Mouse (Mus musculus): ENCODE measurements around the gene Itpk1. TPM values are rescaled to one million over a fixed set of nuclear protein-coding genes. Genes with fewer than 3 reads are reported as not detected.

The Itpk1 gene
- 3.5 and 4.8 TPM in 2 replicates for polyA plus RNA-seq (2016; fragmentation: Nextera tagmentation; extraction: Ambion mirVana)

DNA sequence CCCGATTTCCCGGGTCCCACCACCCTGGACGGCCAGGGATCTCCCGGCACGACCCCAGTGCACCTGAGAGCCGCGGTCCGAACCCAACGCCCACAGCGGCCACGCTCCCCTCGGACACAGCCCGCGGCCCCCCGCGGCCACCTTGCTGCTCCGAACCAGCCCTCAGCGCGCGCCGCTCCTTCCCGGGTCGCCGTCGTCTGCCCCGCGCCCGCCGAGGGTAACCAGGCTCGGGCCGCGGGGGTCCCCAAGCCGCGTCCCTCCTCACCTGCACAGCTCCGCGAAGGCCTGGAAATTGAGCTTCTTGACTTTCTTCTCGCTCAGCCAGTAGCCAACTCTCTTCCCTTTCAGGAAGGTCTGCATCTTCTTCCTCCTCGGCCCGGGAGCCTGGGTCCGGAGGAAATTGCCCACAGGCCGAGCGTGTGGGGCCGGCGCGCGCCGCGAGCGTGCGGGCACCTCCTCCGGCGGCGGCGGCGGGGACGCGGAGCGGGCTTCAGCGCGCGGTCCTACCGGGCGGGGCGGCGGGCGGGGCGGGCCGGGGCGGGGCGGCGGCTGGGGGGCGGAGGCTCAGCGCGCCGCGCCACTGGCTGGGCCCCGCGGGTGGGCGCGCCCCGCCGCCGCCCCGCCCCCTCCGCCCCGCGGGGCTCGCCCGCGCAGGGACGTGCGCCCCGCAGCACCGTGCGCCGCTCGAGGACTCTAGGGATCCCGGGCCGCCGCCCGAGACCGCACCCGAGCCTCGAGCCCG lies at the start of gene Itpk1:
Gene Itpk1, minus strand, starts transcription at position 474 of the 742 bp plus-strand sequence.
- WGBS = 5% methylated on average over 105 of the region's 105 CpGs
- DNase-seq (ENCODE audit: low spot score) = no peak
- Histone ChIP-seq H3K36me3 (no peaks in the 10 kb centered on the region), H3K4me3 (peak within 1 kb of the TSS; percentile 82), H3K9me3 (no peaks in the 10 kb centered on the region), H3K4me1 (peaks cover 39% of the 10 kb centered on the region), H3K27ac (peak within 1 kb of the TSS; percentile 94), H3K27me3 (ENCODE audit: insufficient read depth, poor library complexity, severe bottlenecking) (peaks cover 17% of the 10 kb centered on the region; the same call in 1 of the 2 replicates)

DNA sequence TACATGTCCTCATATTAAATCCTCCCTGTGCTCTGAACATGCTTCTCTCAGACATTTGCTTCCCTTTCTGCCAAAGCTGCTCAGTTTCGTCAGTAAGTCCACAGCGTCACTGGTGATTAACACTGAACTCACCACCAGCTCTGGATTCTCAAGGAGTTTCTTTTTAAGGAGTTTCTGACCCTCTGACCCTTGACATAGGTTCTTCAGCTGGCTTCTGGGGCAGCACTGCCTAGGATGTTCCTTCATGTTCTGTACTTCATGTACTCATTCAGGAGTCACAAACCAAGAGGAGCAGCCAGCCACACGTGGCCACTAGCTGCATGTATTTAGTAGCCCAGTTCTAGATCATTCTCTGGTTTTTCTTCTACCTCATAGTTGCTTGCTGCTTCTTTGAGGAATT lies 43.5 kb upstream of the Itpk1 start:
- Histone ChIP-seq H3K4me3 (no peak overlapping the region), H3K36me3 (peaks cover 19% of the 10 kb centered on the region), H3K27me3 (ENCODE audit: insufficient read depth, poor library complexity, severe bottlenecking) (no peaks in the 10 kb centered on the region), H3K4me1 (peaks cover 10% of the 10 kb centered on the region), H3K27ac (no peak overlapping the region), H3K9me3 (no peaks in the 10 kb centered on the region)
- 83% methylated on average over 3 of the region's 3 CpGs for WGBS
- DNase-seq (ENCODE audit: low spot score) = peak; percentile 54

DNA sequence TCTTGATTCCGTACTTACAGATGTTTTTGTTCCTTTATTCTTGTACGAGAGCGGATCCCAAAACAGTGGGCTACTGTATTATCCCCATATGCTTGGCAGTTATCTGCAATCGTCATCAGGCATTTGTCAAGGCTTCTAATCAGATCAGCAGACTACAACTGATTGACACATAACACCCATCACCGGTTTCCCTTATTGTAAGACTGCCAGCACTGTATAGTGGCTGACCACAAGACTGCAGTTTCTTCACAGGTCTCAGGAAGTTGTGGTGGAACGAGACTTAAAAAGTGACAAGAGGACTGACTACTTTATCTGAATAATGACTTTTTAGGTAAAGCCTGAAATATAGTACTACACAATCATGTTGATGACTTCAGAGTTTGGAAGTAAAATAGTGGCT lies 40.1 kb upstream of the Itpk1 start:
- Histone ChIP-seq H3K27me3 (ENCODE audit: insufficient read depth, poor library complexity, severe bottlenecking) (no peaks in the 10 kb centered on the region), H3K4me3 (peak overlapping the region; percentile 93; the same call in 1 of the 2 replicates), H3K4me1 (peaks cover 20% of the 10 kb centered on the region), H3K36me3 (peaks cover 19% of the 10 kb centered on the region), H3K9me3 (no peaks in the 10 kb centered on the region), H3K27ac (no peak overlapping the region)
- whole genome bisulfite sequencing = 58% methylated on average over 6 of the region's 6 CpGs
- DNase-seq (ENCODE audit: low spot score) = peak; percentile 70

DNA sequence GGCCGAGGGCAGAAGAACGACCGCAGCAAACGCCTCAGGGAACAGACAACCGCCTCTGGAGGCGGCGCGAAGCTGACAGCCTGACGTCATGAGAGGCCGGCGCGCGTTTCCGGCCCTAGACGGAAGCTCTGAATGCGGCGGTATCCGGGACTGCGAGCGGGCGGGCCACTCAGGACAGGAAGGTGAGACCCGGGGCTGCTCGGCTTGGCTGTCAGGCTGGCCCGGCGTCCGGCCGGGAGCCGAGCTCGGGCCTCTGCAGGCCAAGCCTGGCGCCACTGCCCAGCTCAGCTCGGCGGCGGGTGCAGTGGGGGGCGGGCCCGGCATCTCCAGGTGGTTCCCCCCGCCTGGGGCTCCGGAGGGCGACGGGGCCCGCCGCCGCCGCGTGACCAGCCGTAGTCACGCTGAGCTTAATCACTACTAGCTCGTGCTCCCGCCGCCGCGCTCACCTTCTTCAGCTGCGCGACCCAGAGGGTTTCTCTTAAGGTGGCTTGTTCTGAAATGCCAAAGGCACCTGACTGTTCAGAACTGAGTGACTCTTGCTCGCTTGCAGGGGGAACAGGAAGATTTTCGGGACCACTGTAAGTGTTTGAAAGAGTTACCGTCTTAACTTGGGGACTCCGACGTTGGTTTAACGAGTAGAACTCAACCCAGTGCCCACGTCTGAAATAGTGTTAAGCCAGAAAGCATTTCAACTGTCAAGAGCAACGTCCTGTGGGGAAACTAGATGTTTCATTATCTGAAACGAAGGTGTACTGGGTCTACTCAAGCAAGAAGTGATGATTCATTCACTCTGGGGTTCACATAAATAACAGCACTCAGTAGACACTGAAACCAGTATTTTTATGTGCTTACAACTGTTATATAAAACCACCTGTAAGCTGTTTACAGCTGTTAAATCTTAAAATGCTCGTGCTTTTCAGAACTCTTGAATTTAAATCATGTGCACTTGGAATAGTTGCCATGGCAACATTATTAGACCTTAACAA lies 39.2 kb upstream of the Itpk1 start, which contains the start of the genes Moap1 and Tmem251:
Gene Moap1, minus strand, starts transcription at position 73 of the 986 bp plus-strand sequence.
Gene Tmem251, plus strand, starts transcription at position 174 of the 986 bp plus-strand sequence.
- Histone ChIP-seq H3K9me3 (no peaks in the 10 kb centered on the region), H3K4me3 (peak within 1 kb of the TSS; percentile 93), H3K27me3 (ENCODE audit: insufficient read depth, poor library complexity, severe bottlenecking) (no peaks in the 10 kb centered on the region), H3K36me3 (peaks cover 15% of the 10 kb centered on the region), H3K27ac (peak within 1 kb of the TSS; percentile 96), H3K4me1 (peaks cover 23% of the 10 kb centered on the region)
- under 1% methylated on average over 63 of the region's 63 CpGs for WGBS
- DNase-seq (ENCODE audit: low spot score) = peak; percentile 96

DNA sequence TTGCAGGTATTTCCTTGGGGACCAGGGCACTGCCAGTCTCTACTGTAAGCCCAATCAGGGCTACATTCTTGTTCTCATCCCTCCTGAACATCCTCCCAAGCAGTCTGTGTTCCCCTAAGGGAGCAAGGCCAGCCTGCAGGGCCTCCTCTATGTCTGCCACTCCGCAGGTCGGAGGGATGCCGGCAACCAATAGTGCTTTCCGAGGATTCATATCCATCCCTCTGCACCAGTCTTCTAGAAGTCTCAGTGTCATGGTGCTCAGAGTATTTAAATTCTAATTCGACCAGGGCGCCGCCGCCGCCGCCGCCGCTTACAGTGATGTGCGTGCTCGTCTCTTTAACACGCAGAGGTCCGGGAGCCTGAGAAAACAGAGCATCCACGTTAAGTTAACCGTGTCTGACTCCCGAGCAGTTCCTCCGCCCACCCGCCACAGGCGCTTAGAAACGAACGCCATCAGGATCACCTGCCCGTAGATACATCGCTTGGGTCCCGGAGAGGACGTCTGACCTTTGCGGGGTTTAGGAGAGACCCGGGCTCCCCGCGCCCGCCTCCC lies 38.4 kb upstream of the Itpk1 start:
- no peaks in the 10 kb centered on the region for H3K27me3 ChIP-seq (ENCODE audit: insufficient read depth, poor library complexity, severe bottlenecking)
- H3K4me1 ChIP-seq = peaks cover 23% of the 10 kb centered on the region
- H3K9me3 ChIP-seq = no peaks in the 10 kb centered on the region
- peaks cover 8% of the 10 kb centered on the region; the same call in 1 of the 2 replicates for H3K36me3 ChIP-seq
- DNase-seq (ENCODE audit: low spot score) = no peak
- H3K27ac ChIP-seq = peak overlapping the region; percentile 96
- under 1% methylated on average over 33 of the region's 33 CpGs for WGBS
- peak overlapping the region; percentile 93 for H3K4me3 ChIP-seq

DNA sequence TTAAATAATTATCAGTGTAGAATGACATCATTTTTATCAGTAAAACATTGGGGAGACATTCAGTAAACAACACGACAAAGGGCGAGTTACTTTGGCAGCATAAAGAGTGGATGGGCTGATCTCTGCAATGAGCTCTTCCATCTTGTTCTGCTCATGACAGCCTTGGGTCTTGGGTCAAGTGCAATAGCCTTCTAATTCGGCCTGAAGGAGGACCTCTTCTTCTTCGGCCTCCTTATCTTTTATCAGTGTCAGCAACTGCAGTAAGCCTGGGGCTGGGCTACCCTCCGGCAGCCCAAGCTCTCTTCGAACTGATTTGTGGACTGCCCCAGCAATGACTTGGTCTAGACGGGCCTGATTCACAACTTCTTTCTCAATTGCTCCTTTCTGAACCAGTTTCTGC lies 37.3 kb upstream of the Itpk1 start:
- no peak overlapping the region for H3K4me3 ChIP-seq
- no peaks in the 10 kb centered on the region for H3K36me3 ChIP-seq
- peak; percentile 70 for DNase-seq (ENCODE audit: low spot score)
- no peak overlapping the region for H3K27ac ChIP-seq
- H3K4me1 ChIP-seq = peaks cover 23% of the 10 kb centered on the region
- 60% methylated on average over 7 of the region's 7 CpGs for WGBS
- no peaks in the 10 kb centered on the region for H3K9me3 ChIP-seq
- H3K27me3 ChIP-seq (ENCODE audit: insufficient read depth, poor library complexity, severe bottlenecking) = no peaks in the 10 kb centered on the region

DNA sequence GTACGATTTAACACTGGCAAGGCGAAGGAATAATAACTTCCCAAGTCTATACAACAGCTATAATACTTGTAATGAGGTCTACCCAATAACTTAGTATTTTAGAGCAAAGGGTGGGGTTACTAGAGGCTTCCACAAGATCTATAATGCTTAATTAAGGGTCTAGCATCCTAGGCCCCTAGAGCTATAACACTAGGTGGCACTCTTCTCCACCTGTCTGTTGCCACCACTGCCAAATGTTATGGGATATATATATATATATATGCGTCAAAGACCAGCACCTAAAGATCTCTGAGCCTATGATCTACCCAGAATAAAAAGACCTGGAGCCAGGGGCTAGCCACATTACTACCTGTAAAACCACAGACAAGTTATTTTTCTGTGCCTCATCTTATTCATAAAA lies 35.6 kb upstream of the Itpk1 start:
- Histone ChIP-seq H3K36me3 (no peaks in the 10 kb centered on the region), H3K4me1 (peaks cover 23% of the 10 kb centered on the region), H3K27ac (no peak overlapping the region), H3K9me3 (no peaks in the 10 kb centered on the region), H3K4me3 (no peak overlapping the region), H3K27me3 (ENCODE audit: insufficient read depth, poor library complexity, severe bottlenecking) (no peaks in the 10 kb centered on the region)
- WGBS = 67% methylated on average over 3 of the region's 3 CpGs
- DNase-seq (ENCODE audit: low spot score) = peak; percentile 42

DNA sequence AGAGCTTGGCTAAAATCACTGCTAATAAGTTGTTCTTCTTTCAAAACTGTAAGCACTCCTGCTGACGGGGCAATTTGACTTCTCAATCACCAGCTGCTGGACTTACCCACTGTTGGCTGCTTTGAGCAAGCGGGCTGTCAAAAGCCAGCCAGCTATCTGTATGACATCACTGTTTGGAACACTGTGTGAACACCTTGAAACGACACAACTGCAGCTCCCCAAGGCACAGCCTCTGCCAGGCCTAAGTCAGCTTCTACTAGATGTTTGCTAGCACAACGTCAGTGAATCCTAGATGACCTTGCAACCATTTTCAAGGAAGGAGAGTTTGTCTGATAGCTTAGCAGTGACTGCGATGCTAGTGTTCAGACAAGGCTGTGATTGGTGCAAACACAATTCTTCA lies 34.4 kb upstream of the Itpk1 start:
- Histone ChIP-seq H3K36me3 (no peaks in the 10 kb centered on the region), H3K4me3 (no peak overlapping the region), H3K9me3 (no peaks in the 10 kb centered on the region), H3K4me1 (peaks cover 14% of the 10 kb centered on the region), H3K27ac (no peak overlapping the region), H3K27me3 (ENCODE audit: insufficient read depth, poor library complexity, severe bottlenecking) (no peaks in the 10 kb centered on the region)
- peak; percentile 70 for DNase-seq (ENCODE audit: low spot score)
- 65% methylated on average over 5 of the region's 5 CpGs for WGBS

DNA sequence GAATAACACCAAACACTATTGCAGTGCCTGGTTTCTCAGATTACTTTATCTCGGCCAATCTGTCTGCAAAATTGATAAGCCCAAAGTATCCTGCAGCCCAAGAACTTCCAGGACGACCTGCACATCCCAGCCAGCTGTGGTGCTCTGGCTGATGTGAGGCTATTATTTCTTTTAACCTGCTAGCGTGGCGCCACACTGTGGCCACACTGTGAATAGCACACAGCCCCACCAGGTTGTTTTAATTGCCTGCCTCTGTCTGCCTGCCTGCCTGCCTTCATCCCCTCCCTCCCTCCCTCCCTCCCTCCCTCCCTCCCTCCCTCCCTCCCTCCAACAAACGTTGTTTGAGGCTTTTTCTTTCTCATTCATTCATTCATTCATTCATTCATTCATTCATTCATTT lies 28.7 kb upstream of the Itpk1 start:
- no peak overlapping the region for H3K4me3 ChIP-seq
- no peaks in the 10 kb centered on the region for H3K36me3 ChIP-seq
- no peaks in the 10 kb centered on the region for H3K27me3 ChIP-seq (ENCODE audit: insufficient read depth, poor library complexity, severe bottlenecking)
- no peaks in the 10 kb centered on the region for H3K9me3 ChIP-seq
- DNase-seq (ENCODE audit: low spot score) = peak; percentile 80
- H3K27ac ChIP-seq = no peak overlapping the region
- 10% methylated on average over 4 of the region's 5 CpGs for WGBS
- H3K4me1 ChIP-seq = peaks cover 24% of the 10 kb centered on the region

DNA sequence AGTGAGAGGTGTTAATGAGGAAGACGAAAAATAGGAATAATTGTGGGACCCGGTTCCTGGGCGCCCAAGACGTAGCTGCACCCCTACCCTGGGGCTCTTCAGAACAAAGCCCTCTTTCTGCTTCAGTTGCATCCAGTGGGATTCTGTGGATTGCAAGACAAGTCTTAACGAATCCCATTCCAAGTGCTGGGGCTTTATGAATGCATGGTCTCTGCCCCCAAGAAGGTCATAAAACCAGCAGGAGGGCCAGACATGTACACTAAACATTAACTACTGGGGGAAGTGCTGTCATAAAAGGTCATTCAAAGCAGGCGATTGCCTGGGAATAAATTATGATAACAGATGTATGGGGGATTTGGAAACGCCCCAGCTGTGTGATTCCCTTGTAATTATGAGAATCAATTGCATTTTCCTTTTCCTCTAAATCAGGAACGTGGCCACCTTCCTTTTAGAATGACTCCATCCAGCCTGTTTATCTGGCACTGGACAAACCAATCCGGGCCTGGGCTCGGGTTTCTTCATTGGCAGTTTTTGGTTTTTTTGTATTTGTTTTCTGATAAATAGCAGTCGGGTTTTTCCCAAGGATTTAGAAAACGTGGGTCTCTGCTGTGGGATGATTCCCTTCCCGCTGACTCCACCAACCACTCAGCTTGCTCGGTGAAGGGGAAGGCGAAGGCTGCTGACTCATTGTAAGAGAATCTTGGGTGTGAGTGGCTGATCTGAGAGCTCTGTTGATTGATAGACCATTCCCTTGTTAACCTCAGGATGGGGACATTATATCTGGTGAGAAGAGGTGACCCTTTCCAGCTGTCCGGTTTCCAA lies 26.3 kb upstream of the Itpk1 start:
- peak overlapping the region; percentile 43; the same call in 1 of the 2 replicates for H3K4me3 ChIP-seq
- 38% methylated on average over 16 of the region's 16 CpGs for WGBS

DNA sequence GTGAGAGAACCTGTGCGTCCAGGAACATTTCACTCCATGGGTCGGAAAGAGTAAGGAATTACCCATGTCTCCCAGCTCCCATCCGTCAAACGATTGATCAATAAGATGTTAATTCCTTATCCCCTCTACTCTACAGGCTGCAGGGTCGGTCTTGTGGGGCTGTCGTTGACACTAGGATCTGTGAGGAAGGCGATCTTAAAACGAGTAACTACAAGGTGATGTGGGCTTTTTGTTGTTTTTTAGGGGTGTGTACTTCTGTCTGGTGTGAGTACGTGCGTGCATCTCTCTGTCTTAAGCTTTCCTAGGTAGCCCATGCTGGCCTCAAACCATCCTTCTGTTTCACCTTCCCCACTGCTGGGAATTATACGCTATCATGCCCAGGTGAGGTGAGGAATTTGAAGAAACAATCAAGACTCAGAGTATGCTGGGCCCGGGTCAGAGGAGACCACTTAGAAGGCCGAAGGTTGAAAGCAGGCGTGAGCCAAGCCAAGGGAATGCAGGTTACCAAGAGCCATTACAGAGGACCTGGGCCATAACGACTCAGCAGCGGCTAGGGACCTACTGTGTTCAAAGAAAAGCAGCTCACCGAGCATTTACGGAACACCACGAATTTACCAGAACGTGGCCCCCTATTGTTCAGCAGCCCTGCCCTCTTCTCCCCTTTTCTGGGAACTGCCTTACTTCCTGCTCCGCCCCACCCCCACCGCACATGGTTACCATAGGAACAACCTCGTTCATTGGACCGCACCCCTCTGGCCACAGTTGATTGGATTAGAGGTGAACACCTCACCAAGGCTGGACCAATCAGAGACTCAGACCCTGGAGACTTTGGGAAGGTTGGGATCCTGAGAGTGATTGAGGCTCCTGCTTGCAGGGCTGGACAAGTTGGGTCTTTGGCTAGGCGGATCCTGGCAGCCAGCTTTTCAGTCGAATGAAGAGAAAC lies 25.4 kb upstream of the Itpk1 start:
- Histone ChIP-seq H3K4me3 (peak overlapping the region; percentile 43), H3K27ac (peak overlapping the region; percentile 82), H3K27me3 (ENCODE audit: insufficient read depth, poor library complexity, severe bottlenecking) (no peaks in the 10 kb centered on the region), H3K36me3 (no peaks in the 10 kb centered on the region), H3K9me3 (no peaks in the 10 kb centered on the region), H3K4me1 (peaks cover 24% of the 10 kb centered on the region)
- DNase-seq (ENCODE audit: low spot score) = peak; percentile 94
- 38% methylated on average over 26 of the region's 26 CpGs for WGBS

More for the DNA sequence above, 26.3 kb upstream of the Itpk1 start:
- H3K27me3 ChIP-seq (ENCODE audit: insufficient read depth, poor library complexity, severe bottlenecking) = no peaks in the 10 kb centered on the region
- H3K36me3 ChIP-seq = no peaks in the 10 kb centered on the region
- no peak for DNase-seq (ENCODE audit: low spot score)
- peak overlapping the region; percentile 82 for H3K27ac ChIP-seq
- H3K4me1 ChIP-seq = peaks cover 24% of the 10 kb centered on the region
- no peaks in the 10 kb centered on the region for H3K9me3 ChIP-seq

All from heart, embryonic 10.5 days (tissue).